Comparison of ENCODE assay signal across 7 mouse cellular contexts in genomic region chr2:120352682-120353646, GRCm38 (mm10). TPM values are rescaled to one million over a fixed set of nuclear protein-coding genes. Genes with fewer than 3 reads are reported as not detected.
A peak's percentile ranks its signal among the peaks of the same experiment; 100 is the strongest.
DNase-seq lines count a peak whose midpoint lies in the region; ATAC-seq and TF ChIP-seq lines count a peak whose summit lies in the region.

TSS of gene Vps39 (minus strand) at chr2:120353137.

- H3K9me3 ChIP-seq in embryonic facial prominence, embryonic 10.5 days, result no peaks in the 10 kb centered on the region
- H3K9me3 ChIP-seq in intestine, postnatal 0 days (ENCODE audit: control insufficient read depth), result no peaks in the 10 kb centered on the region
- H3K9me3 ChIP-seq in midbrain, embryonic 12.5 days, result no peaks in the 10 kb centered on the region

- H3K27ac ChIP-seq in embryonic facial prominence, embryonic 10.5 days (replicated peaks), result peak within 1 kb of the TSS; percentile 87
- H3K27ac ChIP-seq in intestine, postnatal 0 days (ENCODE audit: low read depth, low read length), result peak within 1 kb of the TSS; percentile 37
- peak within 1 kb of the TSS; percentile 82 for H3K27ac ChIP-seq in midbrain, embryonic 12.5 days (replicated peaks)
- H3K27ac ChIP-seq in small intestine, adult 2 months (ENCODE audit: insufficient read depth, low read depth, low read length), result no peak within 1 kb of the TSS

- peak within 1 kb of the TSS; percentile 79 for H3K4me2 ChIP-seq in intestine, postnatal 0 days (replicated peaks; ENCODE audit: low read depth)
- peak within 1 kb of the TSS; percentile 76 for H3K4me2 ChIP-seq in midbrain, embryonic 12.5 days (replicated peaks)

- H3K36me3 ChIP-seq in embryonic facial prominence, embryonic 10.5 days (replicated peaks), result peaks cover 49% of the 10 kb centered on the region
- H3K36me3 ChIP-seq in intestine, postnatal 0 days (ENCODE audit: control insufficient read depth, insufficient read depth), result peaks cover 30% of the 10 kb centered on the region
- peaks cover 45% of the 10 kb centered on the region for H3K36me3 ChIP-seq in midbrain, embryonic 12.5 days
- peaks cover 16% of the 10 kb centered on the region for H3K36me3 ChIP-seq in small intestine, adult 2 months (ENCODE audit: control insufficient read depth, insufficient read depth, low read length)

- peak within 1 kb of the TSS; percentile 70 for H3K9ac ChIP-seq in intestine, postnatal 0 days (ENCODE audit: low read depth, low read length)
- H3K9ac ChIP-seq in midbrain, embryonic 12.5 days (replicated peaks), result peak within 1 kb of the TSS; percentile 91

- H3K27me3 ChIP-seq in embryonic facial prominence, embryonic 10.5 days (replicated peaks; ENCODE audit: low read depth, poor library complexity, severe bottlenecking), result no peaks in the 10 kb centered on the region
- H3K27me3 ChIP-seq in intestine, postnatal 0 days (replicated peaks; ENCODE audit: control insufficient read depth, insufficient read depth, low read length), result no peaks in the 10 kb centered on the region
- H3K27me3 ChIP-seq in midbrain, embryonic 12.5 days, result no peaks in the 10 kb centered on the region
- no peaks in the 10 kb centered on the region for H3K27me3 ChIP-seq in small intestine, adult 2 months (ENCODE audit: control insufficient read depth, insufficient read depth, low read length)

- H3K4me3 ChIP-seq in embryonic facial prominence, embryonic 10.5 days, result peak within 1 kb of the TSS; percentile 98
- peak within 1 kb of the TSS; percentile 88 for H3K4me3 ChIP-seq in intestine, postnatal 0 days (ENCODE audit: low read depth, low read length)
- peak within 1 kb of the TSS; percentile 92 for H3K4me3 ChIP-seq in midbrain, embryonic 12.5 days
- peak within 1 kb of the TSS; percentile 96 for H3K4me3 ChIP-seq in small intestine, adult 2 months (ENCODE audit: low read depth, low read length)

- TF ChIP-seq POLR2A in small intestine, adult 2 months (IDR thresholded peaks at IDR 0.05; ENCODE audit: low read depth, low read length), result peak; percentile 70

- TF ChIP-seq CTCF in intestine, postnatal 0 days (IDR thresholded peaks at IDR 0.05; ENCODE audit: low read depth), result peak; percentile 12; the same call in 1 of the 2 replicates
- no peak for TF ChIP-seq CTCF in small intestine, adult 2 months (IDR thresholded peaks at IDR 0.05; ENCODE audit: extremely low read depth, insufficient read length, insufficient replicate concordance, low read depth, low read length)

- H3K4me1 ChIP-seq in embryonic facial prominence, embryonic 10.5 days, result peaks cover 15% of the 10 kb centered on the region
- 0 out of 2 replicates have a peak, but pooled peaks cover 7% of the 10 kb centered on the region for H3K4me1 ChIP-seq in intestine, postnatal 0 days (replicated peaks; ENCODE audit: control insufficient read depth, insufficient read depth, low read length)
- H3K4me1 ChIP-seq in midbrain, embryonic 12.5 days, result peaks cover 13% of the 10 kb centered on the region
- peaks cover 4% of the 10 kb centered on the region; the same call in 1 of the 2 replicates for H3K4me1 ChIP-seq in small intestine, adult 2 months (ENCODE audit: control insufficient read depth, insufficient read depth, insufficient read length, low read length)

- WGBS in embryonic facial prominence, embryonic 10.5 days, result 12% methylated on average over 44 of the region's 44 CpGs
- 11% methylated on average over 44 of the region's 44 CpGs for WGBS in intestine, postnatal 0 days
- WGBS in midbrain, embryonic 12.5 days, result 11% methylated on average over 44 of the region's 44 CpGs
- WGBS in small intestine, adult 2 months, result 12% methylated on average over 44 of the region's 44 CpGs

- DNase-seq in adrenal gland, postnatal 10 days, result peak; percentile 92
- peak; percentile 92 for DNase-seq in embryonic facial prominence, embryonic 10.5 days (ENCODE audit: low spot score)
- DNase-seq in gonadal fat pad, adult 2 months (ENCODE audit: low read depth), result no peak
- DNase-seq in left cerebral cortex, postnatal 4 days, result peak; percentile 91

- intact Hi-C loops in left cerebral cortex, postnatal 4 days (cut with DNase I), result no loop called here

- ATAC-seq in intestine, postnatal 0 days, result peak; percentile 92
- peak; percentile 95 for ATAC-seq in midbrain, embryonic 12.5 days (ENCODE audit: low FRiP score, low read depth)

RNA-seq across cellular contexts. Expression of gene Vps39, which starts in this region (rescaled TPM):
- 10 to 100 TPM; 33.9 to 36.7 TPM for total RNA-seq in adrenal gland, postnatal 10 days (2021)
- polyA plus RNA-seq in embryonic facial prominence, embryonic 10.5 days (2016; fragmentation: Nextera tagmentation; extraction: Ambion mirVana), result 24.6 and 27.1 TPM in 2 replicates
- 23.4 and 27.6 TPM in 2 replicates for polyA plus RNA-seq in gonadal fat pad, adult 2 months (2012; rRNA removed)
- polyA plus RNA-seq in intestine, postnatal 0 days (2015; fragmentation: Nextera tagmentation; extraction: Ambion mirVana), result 12.8 and 14.0 TPM in 2 replicates
- 10 to 100 TPM; 48.4 to 53.7 TPM for total RNA-seq in left cerebral cortex, postnatal 4 days (2021)
- polyA plus RNA-seq in midbrain, embryonic 12.5 days (2016; fragmentation: Nextera tagmentation; extraction: Ambion mirVana), result 42.2 and 43.6 TPM in 2 replicates
- polyA plus RNA-seq in small intestine, adult 2 months (2012; rRNA removed), result 8.1 and 12.8 TPM in 2 replicates
